Mouse (Mus musculus): ENCODE measurements around the gene Akr7a5.

The Akr7a5 gene

GRCm38 (mm10) chr4:139351931-139352711, 41.6 kb downstream of the Akr7a5 start, which contains the start of the genes Mrto4, Emc1 and Ubr4:
Mrto4 (minus strand) TSS chr4:139352576.
Emc1 (plus strand) TSS chr4:139352587.
Ubr4 (plus strand) TSS chr4:139352609.
- DNase-seq (ENCODE audit: low spot score), result peak; percentile 75

GRCm38 (mm10) chr4:139352832-139353231, 42.3 kb downstream of the Akr7a5 start:
- DNase-seq (ENCODE audit: low spot score), result no peak

- DNase-seq (ENCODE audit: low spot score), result no peak
Observed at GRCm38 (mm10) chr4:139357211-139357610, 46.7 kb downstream of the Akr7a5 start.

- no peak for DNase-seq (ENCODE audit: low spot score)
Observed at GRCm38 (mm10) chr4:139360761-139361548, 50.4 kb downstream of the Akr7a5 start.

DNA sequence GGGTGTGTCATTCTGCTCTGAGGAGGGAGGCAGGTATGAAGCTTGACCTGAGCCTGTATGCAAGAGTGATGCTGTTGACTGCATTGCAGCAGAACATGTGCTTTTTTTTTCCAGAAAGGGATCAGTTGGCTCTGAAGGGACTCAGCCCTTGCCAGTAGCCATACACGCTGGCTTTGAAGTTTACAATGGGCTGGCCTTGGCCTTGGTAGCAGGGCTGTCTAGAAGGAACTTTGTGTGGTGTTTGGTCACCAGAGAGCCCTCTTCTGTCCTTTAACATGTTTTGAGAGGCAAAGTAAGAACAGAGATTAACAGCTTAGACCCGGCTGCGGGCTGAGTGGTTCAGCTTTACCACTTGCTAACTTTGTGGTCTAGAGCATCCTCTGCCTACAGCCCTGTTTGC, 56.8 kb downstream of the Akr7a5 start:
- DNase-seq (ENCODE audit: low spot score), result no peak
